Mouse (Mus musculus): Measurements from ENCODE around the gene Ksr2. TPM values are rescaled to one million over a fixed set of nuclear protein-coding genes. Genes with fewer than 3 reads are reported as not detected.

Gene Ksr2
- polyA plus RNA-seq, 1 experiment from 2014 or later, result 0.35 TPM

DNA sequence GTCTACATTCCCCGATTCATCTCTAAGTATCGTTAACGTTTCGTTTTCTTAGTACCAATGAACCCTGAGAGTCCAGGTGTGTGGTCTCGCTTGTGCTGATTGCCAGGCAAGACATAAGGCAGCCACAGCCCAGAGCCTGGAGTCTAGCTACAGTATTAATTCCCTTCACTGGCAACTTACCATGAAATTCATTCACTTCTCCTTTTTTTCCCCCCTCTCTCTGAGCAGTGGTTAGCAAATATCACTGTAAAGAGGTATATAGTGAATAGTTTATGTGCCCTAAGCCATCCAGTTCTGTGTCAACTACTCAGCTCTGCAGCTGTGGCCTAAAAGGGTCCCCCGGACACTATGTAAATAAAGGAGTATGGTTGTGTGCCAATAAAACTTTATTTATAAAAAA, 71.6 kb downstream of the Ksr2 start:
- ATAC-seq (replicated peaks; ENCODE audit: insufficient number of reproducible peaks, low FRiP score, low TSS enrichment, low read depth) (no peak), DNase-seq (ENCODE audit: low spot score) (no peak)
- Histone ChIP-seq H3K4me3 (ENCODE audit: low read depth, low read length) (no peak overlapping the region), H3K27me3 (ENCODE audit: control insufficient read depth, insufficient read depth, low read length) (no peaks in the 10 kb centered on the region), H3K9me3 (replicated peaks; ENCODE audit: control insufficient read depth, low read length) (no peaks in the 10 kb centered on the region), H3K36me3 (replicated peaks; ENCODE audit: control insufficient read depth, insufficient read depth, low read depth, low read length) (no peaks in the 10 kb centered on the region), H3K9ac (replicated peaks; ENCODE audit: low read length) (no peak overlapping the region), H3K27ac (replicated peaks; ENCODE audit: low read depth, low read length) (no peak overlapping the region), H3K4me2 (ENCODE audit: low read depth, low read length) (no peak overlapping the region), H3K4me1 (ENCODE audit: control insufficient read depth, insufficient read depth, low read length) (no peaks in the 10 kb centered on the region)
- whole genome bisulfite sequencing, result 86% methylated on average over 6 of the region's 6 CpGs

DNA sequence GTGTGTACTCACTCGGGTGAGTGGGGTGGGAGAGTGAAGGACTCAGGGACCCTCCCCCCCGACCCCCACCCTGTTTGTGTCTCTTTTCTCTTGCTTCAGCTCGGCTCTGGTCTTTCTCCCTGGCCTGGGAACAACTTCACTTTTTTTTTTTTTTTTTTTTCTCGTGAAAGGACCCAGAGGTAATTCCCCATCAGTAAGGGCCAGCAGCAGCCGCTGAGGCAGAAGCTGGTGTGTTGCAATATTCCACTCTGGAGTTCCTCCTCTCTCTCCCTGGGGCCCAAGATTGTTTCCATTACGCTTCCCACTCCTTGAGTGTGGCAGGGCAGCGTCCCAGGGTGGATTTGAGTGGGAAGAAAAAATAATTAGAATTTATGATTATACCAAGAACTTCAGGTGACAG, 72.3 kb downstream of the Ksr2 start:
- no peaks in the 10 kb centered on the region for H3K9me3 ChIP-seq (replicated peaks; ENCODE audit: control insufficient read depth, low read length)
- H3K4me1 ChIP-seq (ENCODE audit: control insufficient read depth, insufficient read depth, low read length), result no peaks in the 10 kb centered on the region
- no peaks in the 10 kb centered on the region for H3K27me3 ChIP-seq (ENCODE audit: control insufficient read depth, insufficient read depth, low read length)
- H3K36me3 ChIP-seq (replicated peaks; ENCODE audit: control insufficient read depth, insufficient read depth, low read depth, low read length), result no peaks in the 10 kb centered on the region
- H3K27ac ChIP-seq (replicated peaks; ENCODE audit: low read depth, low read length), result no peak overlapping the region
- H3K4me2 ChIP-seq (ENCODE audit: low read depth, low read length), result no peak overlapping the region
- no peak for ATAC-seq (replicated peaks; ENCODE audit: insufficient number of reproducible peaks, low FRiP score, low TSS enrichment, low read depth)
- H3K4me3 ChIP-seq (ENCODE audit: low read depth, low read length), result no peak overlapping the region
- WGBS, result 62% methylated on average over 6 of the region's 7 CpGs
- no peak overlapping the region for H3K9ac ChIP-seq (replicated peaks; ENCODE audit: low read length)
- no peak for DNase-seq (ENCODE audit: low spot score)

DNA sequence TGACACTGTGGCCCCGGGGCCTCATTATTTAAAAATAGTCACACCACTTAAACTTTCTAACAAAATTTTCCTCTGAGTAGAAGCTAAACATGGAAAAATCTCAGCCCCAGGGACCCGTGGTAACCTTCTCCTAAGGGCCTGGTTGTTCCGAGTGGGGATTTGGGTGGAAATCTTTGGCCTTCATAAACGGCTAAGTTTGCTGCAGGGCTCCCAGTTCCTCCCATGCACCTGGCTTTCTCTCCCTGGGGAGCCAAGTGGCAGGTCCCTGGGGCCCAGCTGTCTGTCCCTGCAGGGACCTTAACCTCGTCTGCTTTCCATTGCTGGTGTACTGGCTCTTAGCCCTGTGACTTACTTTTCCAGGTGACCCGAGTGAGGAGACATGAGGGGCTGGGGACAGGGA, 74.4 kb downstream of the Ksr2 start:
- Histone ChIP-seq H3K4me2 (ENCODE audit: low read depth, low read length) (no peak overlapping the region), H3K27ac (replicated peaks; ENCODE audit: low read depth, low read length) (no peak overlapping the region), H3K9ac (replicated peaks; ENCODE audit: low read length) (no peak overlapping the region), H3K27me3 (ENCODE audit: control insufficient read depth, insufficient read depth, low read length) (no peaks in the 10 kb centered on the region), H3K4me3 (ENCODE audit: low read depth, low read length) (no peak overlapping the region), H3K4me1 (ENCODE audit: control insufficient read depth, insufficient read depth, low read length) (no peaks in the 10 kb centered on the region), H3K36me3 (replicated peaks; ENCODE audit: control insufficient read depth, insufficient read depth, low read depth, low read length) (no peaks in the 10 kb centered on the region), H3K9me3 (replicated peaks; ENCODE audit: control insufficient read depth, low read length) (no peaks in the 10 kb centered on the region)
- ATAC-seq (replicated peaks; ENCODE audit: insufficient number of reproducible peaks, low FRiP score, low TSS enrichment, low read depth), result no peak
- WGBS, result 82% methylated on average over 6 of the region's 6 CpGs
- DNase-seq (ENCODE audit: low spot score), result no peak

DNA sequence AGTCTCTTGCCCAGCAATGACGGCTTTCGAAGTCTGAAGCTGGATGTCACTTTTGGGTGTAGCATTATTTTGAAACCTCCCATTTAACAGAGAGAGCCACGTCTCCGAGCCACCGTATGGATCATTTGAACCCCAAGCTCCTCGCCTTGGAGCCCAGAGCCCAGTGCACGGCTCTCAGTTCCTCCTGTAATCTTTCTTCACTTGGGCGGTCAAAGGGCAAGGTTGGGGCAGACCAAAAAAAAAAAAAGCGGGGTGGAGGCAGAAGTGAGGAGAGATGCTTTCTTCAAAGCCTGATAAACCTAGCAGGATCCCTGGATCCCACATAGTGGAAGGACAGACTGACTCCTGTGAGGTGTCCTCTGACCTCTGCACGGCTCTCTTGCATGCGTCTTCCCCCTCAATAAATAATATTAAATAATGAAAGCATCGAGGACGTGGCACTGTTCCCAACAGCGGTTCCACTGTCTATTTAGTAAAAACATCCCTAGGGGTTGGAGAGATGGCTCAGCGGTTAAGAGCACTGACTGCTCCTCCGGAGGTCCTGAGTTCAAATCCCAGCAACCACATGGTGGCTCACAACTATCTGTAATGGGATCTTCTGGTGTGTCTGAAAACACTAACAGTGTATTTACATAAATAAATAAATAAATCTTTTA, 75.0 kb downstream of the Ksr2 start:
- 89% methylated on average over 16 of the region's 16 CpGs for WGBS
- H3K4me1 ChIP-seq (ENCODE audit: control insufficient read depth, insufficient read depth, low read length), result no peaks in the 10 kb centered on the region
- H3K27me3 ChIP-seq (ENCODE audit: control insufficient read depth, insufficient read depth, low read length), result no peaks in the 10 kb centered on the region
- no peak overlapping the region for H3K27ac ChIP-seq (replicated peaks; ENCODE audit: low read depth, low read length)
- H3K36me3 ChIP-seq (replicated peaks; ENCODE audit: control insufficient read depth, insufficient read depth, low read depth, low read length), result no peaks in the 10 kb centered on the region
- no peaks in the 10 kb centered on the region for H3K9me3 ChIP-seq (replicated peaks; ENCODE audit: control insufficient read depth, low read length)
- no peak overlapping the region for H3K9ac ChIP-seq (replicated peaks; ENCODE audit: low read length)
- ATAC-seq (replicated peaks; ENCODE audit: insufficient number of reproducible peaks, low FRiP score, low TSS enrichment, low read depth) (no peak), DNase-seq (ENCODE audit: low spot score) (no peak)
- H3K4me2 ChIP-seq (ENCODE audit: low read depth, low read length), result no peak overlapping the region
- no peak overlapping the region for H3K4me3 ChIP-seq (ENCODE audit: low read depth, low read length)

GRCm38 (mm10) chr5:117492933-117493863, 79.4 kb downstream of the Ksr2 start:
- H3K4me3 ChIP-seq (ENCODE audit: low read depth, low read length), result no peak overlapping the region
- DNase-seq (ENCODE audit: low spot score) (peak; percentile 70), ATAC-seq (replicated peaks; ENCODE audit: insufficient number of reproducible peaks, low FRiP score, low TSS enrichment, low read depth) (peak; percentile 67)
- WGBS, result 20% methylated on average over 31 of the region's 31 CpGs
- peak overlapping the region; percentile 16; the same call in 1 of the 2 replicates for H3K4me2 ChIP-seq (ENCODE audit: low read depth, low read length)
- H3K9ac ChIP-seq (replicated peaks; ENCODE audit: low read length), result no peak overlapping the region
- H3K9me3 ChIP-seq (replicated peaks; ENCODE audit: control insufficient read depth, low read length), result no peaks in the 10 kb centered on the region
- no peaks in the 10 kb centered on the region for H3K27me3 ChIP-seq (ENCODE audit: control insufficient read depth, insufficient read depth, low read length)
- no peak overlapping the region for H3K27ac ChIP-seq (replicated peaks; ENCODE audit: low read depth, low read length)
- no peaks in the 10 kb centered on the region for H3K36me3 ChIP-seq (replicated peaks; ENCODE audit: control insufficient read depth, insufficient read depth, low read depth, low read length)
- H3K4me1 ChIP-seq (ENCODE audit: control insufficient read depth, insufficient read depth, low read length), result no peaks in the 10 kb centered on the region

DNA sequence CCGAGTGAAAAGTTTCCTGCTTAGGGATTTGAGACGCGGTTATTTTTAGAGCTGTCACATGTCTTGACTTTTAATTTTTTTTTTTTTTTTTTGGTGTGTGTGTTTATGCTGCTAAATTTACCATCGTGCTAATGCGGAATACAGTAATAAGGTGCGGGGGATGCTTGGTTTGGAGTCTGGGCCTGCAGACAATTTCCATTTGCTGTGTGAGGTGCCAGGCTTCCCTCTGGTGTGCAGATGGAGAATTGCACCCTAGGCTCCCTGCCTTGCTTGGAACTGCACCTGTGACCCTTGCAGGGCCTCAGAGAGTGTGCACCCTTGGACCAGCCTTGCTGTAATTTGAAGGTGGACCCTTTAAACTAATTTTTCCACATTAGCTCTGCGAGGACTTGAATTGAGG, 80.1 kb downstream of the Ksr2 start:
- Histone ChIP-seq H3K9me3 (replicated peaks; ENCODE audit: control insufficient read depth, low read length) (no peaks in the 10 kb centered on the region), H3K4me2 (ENCODE audit: low read depth, low read length) (no peak overlapping the region), H3K9ac (replicated peaks; ENCODE audit: low read length) (no peak overlapping the region), H3K27me3 (ENCODE audit: control insufficient read depth, insufficient read depth, low read length) (no peaks in the 10 kb centered on the region), H3K27ac (replicated peaks; ENCODE audit: low read depth, low read length) (no peak overlapping the region), H3K36me3 (replicated peaks; ENCODE audit: control insufficient read depth, insufficient read depth, low read depth, low read length) (no peaks in the 10 kb centered on the region), H3K4me1 (ENCODE audit: control insufficient read depth, insufficient read depth, low read length) (no peaks in the 10 kb centered on the region), H3K4me3 (ENCODE audit: low read depth, low read length) (no peak overlapping the region)
- DNase-seq (ENCODE audit: low spot score) (peak; percentile 77), ATAC-seq (replicated peaks; ENCODE audit: insufficient number of reproducible peaks, low FRiP score, low TSS enrichment, low read depth) (no peak)
- 30% methylated on average over 7 of the region's 7 CpGs for WGBS

GRCm38 (mm10) chr5:117497084-117497483, 83.3 kb downstream of the Ksr2 start:
- Histone ChIP-seq H3K27ac (replicated peaks; ENCODE audit: low read depth, low read length) (no peak overlapping the region), H3K27me3 (ENCODE audit: control insufficient read depth, insufficient read depth, low read length) (no peaks in the 10 kb centered on the region), H3K9me3 (replicated peaks; ENCODE audit: control insufficient read depth, low read length) (no peaks in the 10 kb centered on the region), H3K4me1 (ENCODE audit: control insufficient read depth, insufficient read depth, low read length) (no peaks in the 10 kb centered on the region), H3K36me3 (replicated peaks; ENCODE audit: control insufficient read depth, insufficient read depth, low read depth, low read length) (no peaks in the 10 kb centered on the region), H3K4me2 (ENCODE audit: low read depth, low read length) (no peak overlapping the region), H3K9ac (replicated peaks; ENCODE audit: low read length) (no peak overlapping the region), H3K4me3 (ENCODE audit: low read depth, low read length) (no peak overlapping the region)
- ATAC-seq (replicated peaks; ENCODE audit: insufficient number of reproducible peaks, low FRiP score, low TSS enrichment, low read depth) (no peak), DNase-seq (ENCODE audit: low spot score) (peak; percentile 6)
- 64% methylated on average over 21 of the region's 21 CpGs for WGBS

DNA sequence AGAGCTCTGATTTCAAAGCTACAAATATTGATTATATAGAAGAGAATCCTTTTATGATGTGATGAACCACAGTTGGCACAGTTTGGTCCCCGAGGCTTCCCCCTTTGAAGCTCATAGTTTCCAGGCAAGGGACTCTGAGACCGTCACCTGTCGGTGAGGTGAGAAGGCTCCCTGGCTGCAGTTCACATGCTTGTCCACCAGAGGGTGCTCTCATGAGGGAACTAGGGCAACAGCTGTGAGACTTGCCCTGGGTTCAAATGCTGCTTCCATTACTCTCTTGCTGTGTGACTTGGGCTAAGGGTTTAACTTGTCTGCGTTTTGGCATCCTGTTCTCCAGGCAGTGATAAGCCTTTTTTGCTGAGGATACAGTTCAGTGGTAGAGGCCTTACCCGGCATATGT, 88.8 kb downstream of the Ksr2 start:
- Histone ChIP-seq H3K27ac (replicated peaks; ENCODE audit: low read depth, low read length) (no peak overlapping the region), H3K9ac (replicated peaks; ENCODE audit: low read length) (no peak overlapping the region), H3K4me2 (ENCODE audit: low read depth, low read length) (no peak overlapping the region), H3K9me3 (replicated peaks; ENCODE audit: control insufficient read depth, low read length) (no peaks in the 10 kb centered on the region), H3K4me3 (ENCODE audit: low read depth, low read length) (no peak overlapping the region), H3K27me3 (ENCODE audit: control insufficient read depth, insufficient read depth, low read length) (no peaks in the 10 kb centered on the region), H3K4me1 (ENCODE audit: control insufficient read depth, insufficient read depth, low read length) (no peaks in the 10 kb centered on the region), H3K36me3 (replicated peaks; ENCODE audit: control insufficient read depth, insufficient read depth, low read depth, low read length) (no peaks in the 10 kb centered on the region)
- WGBS, result 83% methylated on average over 5 of the region's 5 CpGs
- DNase-seq (ENCODE audit: low spot score) (no peak), ATAC-seq (replicated peaks; ENCODE audit: insufficient number of reproducible peaks, low FRiP score, low TSS enrichment, low read depth) (no peak)

All from embryonic facial prominence, embryonic 11.5 days (tissue).